Comparison of ENCODE assay signal across 8 mouse cellular contexts in genomic region chr6:108828872-108829271, GRCm38 (mm10). TPM values are rescaled to one million over a fixed set of nuclear protein-coding genes. Genes with fewer than 3 reads are reported as not detected.
DNase-seq lines count a peak whose midpoint lies in the region; ATAC-seq and TF ChIP-seq lines count a peak whose summit lies in the region.

No protein-coding gene starts in this region.

- H3K9ac ChIP-seq in neural tube, embryonic 11.5 days (ENCODE audit: low read length) = peak overlapping the region; percentile 91
- H3K9ac ChIP-seq in forebrain, embryonic 16.5 days (replicated peaks; ENCODE audit: low read depth, low read length) = peak overlapping the region; percentile 74
- H3K9ac ChIP-seq in intestine, embryonic 15.5 days = peak overlapping the region; percentile 94
- H3K9ac ChIP-seq in liver, embryonic 16.5 days (ENCODE audit: low read depth, low read length) = peak overlapping the region; percentile 93

- no peak for TF ChIP-seq CTCF in olfactory bulb, adult 2 months (IDR thresholded peaks at IDR 0.05; ENCODE audit: insufficient read depth, low read depth, low read length)

- H3K9me3 ChIP-seq in neural tube, embryonic 11.5 days (ENCODE audit: control insufficient read depth, low read length) = no peaks in the 10 kb centered on the region
- no peaks in the 10 kb centered on the region for H3K9me3 ChIP-seq in forebrain, embryonic 16.5 days (ENCODE audit: control insufficient read depth, low read length)
- H3K9me3 ChIP-seq in intestine, embryonic 15.5 days = no peaks in the 10 kb centered on the region
- H3K9me3 ChIP-seq in liver, embryonic 16.5 days (replicated peaks; ENCODE audit: control insufficient read depth, low read length) = no peaks in the 10 kb centered on the region

- no peaks in the 10 kb centered on the region for H3K27me3 ChIP-seq in neural tube, embryonic 11.5 days (ENCODE audit: control insufficient read depth, insufficient read depth, low read length)
- H3K27me3 ChIP-seq in forebrain, embryonic 16.5 days (replicated peaks; ENCODE audit: control insufficient read depth, insufficient read depth, low read length) = no peaks in the 10 kb centered on the region
- no peaks in the 10 kb centered on the region for H3K27me3 ChIP-seq in intestine, embryonic 15.5 days (replicated peaks)
- no peaks in the 10 kb centered on the region for H3K27me3 ChIP-seq in liver, embryonic 16.5 days (ENCODE audit: control insufficient read depth, insufficient read depth, low read depth, low read length)

- DNase-seq in neural tube, embryonic 11.5 days (ENCODE audit: low spot score) = no peak
- DNase-seq in neural tube, embryonic 10.5 days (ENCODE audit: extremely low spot score, low spot score) = no peak
- DNase-seq in adrenal gland, postnatal 10 days = peak; percentile 63

- WGBS in neural tube, embryonic 11.5 days = under 1% methylated on average over 55 of the region's 56 CpGs
- WGBS in forebrain, embryonic 16.5 days = 0% methylated on average over 56 of the region's 56 CpGs
- under 1% methylated on average over 55 of the region's 56 CpGs for WGBS in intestine, embryonic 15.5 days
- under 1% methylated on average over 52 of the region's 56 CpGs for WGBS in liver, embryonic 16.5 days (ENCODE audit: insufficient replicate concordance)
- WGBS in olfactory bulb, adult 2 months = 1% methylated on average over 56 of the region's 56 CpGs

- H3K36me3 ChIP-seq in neural tube, embryonic 11.5 days (ENCODE audit: control insufficient read depth, insufficient read depth, low read length) = no peaks in the 10 kb centered on the region
- H3K36me3 ChIP-seq in forebrain, embryonic 16.5 days (ENCODE audit: control insufficient read depth, insufficient read depth) = no peaks in the 10 kb centered on the region
- H3K36me3 ChIP-seq in intestine, embryonic 15.5 days = no peaks in the 10 kb centered on the region
- H3K36me3 ChIP-seq in liver, embryonic 16.5 days (ENCODE audit: control insufficient read depth, insufficient read depth) = no peaks in the 10 kb centered on the region

- TF ChIP-seq POLR2A in olfactory bulb, adult 2 months (IDR thresholded peaks at IDR 0.05; ENCODE audit: insufficient read depth, low read depth, low read length) = no peak

- H3K27ac ChIP-seq in neural tube, embryonic 11.5 days (ENCODE audit: low read depth, low read length) = peak overlapping the region; percentile 76
- peak overlapping the region; percentile 49; the same call in 1 of the 2 replicates for H3K27ac ChIP-seq in forebrain, embryonic 16.5 days (ENCODE audit: low read length)
- H3K27ac ChIP-seq in intestine, embryonic 15.5 days = peak overlapping the region; percentile 77
- peak overlapping the region; percentile 77 for H3K27ac ChIP-seq in liver, embryonic 16.5 days (ENCODE audit: low read length)
- H3K27ac ChIP-seq in olfactory bulb, adult 2 months (ENCODE audit: insufficient read depth, low read depth, low read length) = peak overlapping the region; percentile 61; the same call in 1 of the 2 replicates

- peak; percentile 66 for ATAC-seq in neural tube, embryonic 11.5 days (ENCODE audit: insufficient read depth, low FRiP score, low TSS enrichment)
- peak; percentile 59 for ATAC-seq in forebrain, embryonic 16.5 days
- peak; percentile 57 for ATAC-seq in intestine, embryonic 15.5 days
- peak; percentile 20 for ATAC-seq in liver, embryonic 16.5 days (ENCODE audit: low read depth)
- ATAC-seq in monocyte, adult 5-6 weeks (replicated peaks; ENCODE audit: insufficient number of reproducible peaks, low FRiP score, low TSS enrichment, poor library complexity, severe bottlenecking) = no peak

- H3K4me3 ChIP-seq in neural tube, embryonic 11.5 days (ENCODE audit: low read depth, low read length) = peak overlapping the region; percentile 88
- H3K4me3 ChIP-seq in forebrain, embryonic 16.5 days (replicated peaks; ENCODE audit: low read length) = peak overlapping the region; percentile 81
- H3K4me3 ChIP-seq in intestine, embryonic 15.5 days (replicated peaks) = peak overlapping the region; percentile 99
- peak overlapping the region; percentile 91 for H3K4me3 ChIP-seq in liver, embryonic 16.5 days (ENCODE audit: low read depth, low read length)
- H3K4me3 ChIP-seq in olfactory bulb, adult 2 months (ENCODE audit: insufficient read depth, low read depth, low read length) = peak overlapping the region; percentile 94

- peaks cover 9% of the 10 kb centered on the region; the same call in 1 of the 2 replicates for H3K4me1 ChIP-seq in neural tube, embryonic 11.5 days (ENCODE audit: control insufficient read depth, insufficient read depth, low read length)
- H3K4me1 ChIP-seq in forebrain, embryonic 16.5 days (replicated peaks; ENCODE audit: control insufficient read depth, insufficient read depth, low read length) = peaks cover 16% of the 10 kb centered on the region
- peaks cover 19% of the 10 kb centered on the region for H3K4me1 ChIP-seq in intestine, embryonic 15.5 days (replicated peaks)
- peaks cover 31% of the 10 kb centered on the region for H3K4me1 ChIP-seq in liver, embryonic 16.5 days (ENCODE audit: control insufficient read depth, low read depth, low read length)
- H3K4me1 ChIP-seq in olfactory bulb, adult 2 months (ENCODE audit: control insufficient read depth, insufficient read depth, low read length) = peaks cover 8% of the 10 kb centered on the region

- H3K4me2 ChIP-seq in neural tube, embryonic 11.5 days (ENCODE audit: low read depth) = peak overlapping the region; percentile 92
- H3K4me2 ChIP-seq in forebrain, embryonic 16.5 days (ENCODE audit: low read length) = peak overlapping the region; percentile 80
- peak overlapping the region; percentile 84 for H3K4me2 ChIP-seq in intestine, embryonic 15.5 days (replicated peaks)
- peak overlapping the region; percentile 99 for H3K4me2 ChIP-seq in liver, embryonic 16.5 days (ENCODE audit: low read depth, low read length)

RNA-seq across cellular contexts. Expression of gene Edem1, which starts 0.4 kb away (rescaled TPM):
- polyA plus RNA-seq in neural tube, embryonic 11.5 days (2014; fragmentation: Nextera tagmentation; extraction: Ambion mirVana) = 23.6 and 24.4 TPM in 2 replicates
- total RNA-seq in adrenal gland, postnatal 10 days (2021) = 10 to 100 TPM; 55.7 to 56.7 TPM
- 6.8 and 7.3 TPM in 2 replicates for polyA plus RNA-seq in forebrain, embryonic 16.5 days (2015; fragmentation: Nextera tagmentation; extraction: Ambion mirVana)
- polyA plus RNA-seq in intestine, embryonic 15.5 days (2015; fragmentation: Nextera tagmentation; extraction: Ambion mirVana) = 44.7 and 53.2 TPM in 2 replicates
- polyA plus RNA-seq in liver, embryonic 16.5 days (2015; fragmentation: Nextera tagmentation; extraction: Ambion mirVana) = 11.6 and 13.8 TPM in 2 replicates
- 240 and 915 TPM in 2 replicates for polyA plus RNA-seq in olfactory bulb, adult 2 months (2012; ENCODE audit: insufficient read depth, insufficient read length, low replicate concordance, missing spikeins)
- total RNA-seq in monocyte, adult 5-6 weeks (2017) = 80.8 to 102 TPM (median 99.0 TPM) in 3 replicates

RNA-seq across cellular contexts. Expression of gene Arl8b, which starts 46.0 kb away (rescaled TPM):
- 85.7 and 90.9 TPM in 2 replicates for polyA plus RNA-seq in neural tube, embryonic 11.5 days (2014; fragmentation: Nextera tagmentation; extraction: Ambion mirVana)
- total RNA-seq in adrenal gland, postnatal 10 days (2021) = 100 to 1,000 TPM; 101 to 103 TPM
- polyA plus RNA-seq in forebrain, embryonic 16.5 days (2015; fragmentation: Nextera tagmentation; extraction: Ambion mirVana) = 104 and 110 TPM in 2 replicates
- polyA plus RNA-seq in intestine, embryonic 15.5 days (2015; fragmentation: Nextera tagmentation; extraction: Ambion mirVana) = 84.5 and 98.8 TPM in 2 replicates
- 32.2 and 33.1 TPM in 2 replicates for polyA plus RNA-seq in liver, embryonic 16.5 days (2015; fragmentation: Nextera tagmentation; extraction: Ambion mirVana)
- polyA plus RNA-seq in olfactory bulb, adult 2 months (2012; ENCODE audit: insufficient read depth, insufficient read length, low replicate concordance, missing spikeins) = not detected in 2 replicates
- total RNA-seq in monocyte, adult 5-6 weeks (2017) = 37.0 to 88.3 TPM (median 55.0 TPM) in 3 replicates
